Mouse (Mus musculus) lung, embryonic 15.5 days (tissue): ENCODE data around the gene Pecr. TPM values are rescaled to one million over a fixed set of nuclear protein-coding genes. Genes with fewer than 3 reads are reported as not detected.

ENCODE experiments used
- ATAC-seq: fragments of 200-750 bp; cut with Nextera tagmentation; 2 replicates; pipeline ENCODE4 v1.8.0; 2017; ENCODE audit warnings: moderate number of reproducible peaks, borderline replicate concordance; ENCODE audit not compliant: low FRiP score, low TSS enrichment; ENCODE audit errors: extremely low read depth
- H3K27ac ChIP-seq: fragments of 300-500 bp; sonication (generic); 2 replicates; pipeline ENCODE4 v1.5.1; 2015; ENCODE audit warnings: moderate library complexity, mild to moderate bottlenecking, inconsistent platforms
- H3K27me3 ChIP-seq: fragments of 300-500 bp; sonication (generic); 2 replicates; pipeline ENCODE4 v1.6.1; 2015; ENCODE audit warnings: inconsistent platforms
- H3K36me3 ChIP-seq: fragments of 300-500 bp; sonication (generic); 2 replicates; pipeline ENCODE4 v1.6.1; 2015; ENCODE audit warnings: inconsistent platforms
- H3K4me1 ChIP-seq: fragments of 300-500 bp; sonication (generic); 2 replicates; pipeline ENCODE4 v1.6.1; 2015; ENCODE audit warnings: inconsistent platforms
- H3K4me2 ChIP-seq: fragments of 300-500 bp; sonication (generic); 2 replicates; pipeline ENCODE4 v1.6.1; 2015; ENCODE audit warnings: inconsistent platforms, mild to moderate bottlenecking, moderate library complexity
- H3K4me3 ChIP-seq: fragments of 300-500 bp; sonication (generic); 2 replicates; pipeline ENCODE4 v1.5.1; 2015; ENCODE audit warnings: mild to moderate bottlenecking, inconsistent platforms
- H3K9ac ChIP-seq: fragments of 300-500 bp; sonication (generic); 2 replicates; pipeline ENCODE4 v1.6.1; 2015; ENCODE audit warnings: inconsistent platforms
- H3K9me3 ChIP-seq: fragments of 300-500 bp; sonication (generic); 2 replicates; pipeline ENCODE4 v1.6.1; 2016; ENCODE audit warnings: inconsistent platforms
- WGBS: fragments of 180-500 bp; shearing (Covaris S2); methylation state at CpG from one replicate; pipeline ENCODE4 v1.1.7; 2015; 5-methylcytosine and 5-hydroxymethylcytosine counted together
- polyA plus RNA-seq: library from polyadenylated mRNA; unstranded; fragments of >200 nt; fragmentation: Nextera tagmentation; extraction: Ambion mirVana; gene quantifications from 2 replicates; pipeline ENCODE4 v1.2.1, GENCODE M21; 2015

Pecr gene
- polyA plus RNA-seq, 1 experiment from 2014 or later = 23.0 TPM

GRCm38 (mm10) chr1:72210803-72211679, 73.1 kb downstream of the Pecr start:
- 0 out of 2 replicates have a peak, but pooled peaks cover 4% of the 10 kb centered on the region for H3K4me1 ChIP-seq
- H3K9ac ChIP-seq = no peak overlapping the region
- H3K27ac ChIP-seq = no peak overlapping the region
- peak overlapping the region; percentile 72 for H3K4me3 ChIP-seq
- no peaks in the 10 kb centered on the region for H3K36me3 ChIP-seq
- no peaks in the 10 kb centered on the region for H3K9me3 ChIP-seq
- no peak for ATAC-seq
- peak overlapping the region; percentile 99 for H3K4me2 ChIP-seq
- peaks cover 8% of the 10 kb centered on the region; the same call in 1 of the 2 replicates for H3K27me3 ChIP-seq
- WGBS = 19% methylated on average over 17 of the region's 17 CpGs

Other genes with a start within 250 kb of the Pecr start
- gene Mreg, start 72.0 kb downstream of the Pecr start, polyA plus RNA-seq = 2.3 and 4.8 TPM in 2 replicates
- gene Tmem169, start 55 bp upstream of the Pecr start, polyA plus RNA-seq = 0.76 and 1.5 TPM in 2 replicates
- gene Xrcc5, start 23.1 kb upstream of the Pecr start, polyA plus RNA-seq = 35.4 and 36.0 TPM in 2 replicates